Mouse (Mus musculus) stomach, postnatal 0 days (tissue): ENCODE measurements at regions not wholly inside any gene's neighbourhood (a gene's known extent, or its start where the extent isn't known, plus 50 kb on each side); places are given as distances from the start of the nearest gene placed in this dataset.

Experiments used
- CTCF ChIP-seq: IDR thresholded peaks from 2 replicates; pipeline ENCODE4 v1.5.1; 2016; ENCODE audit warnings: antibody characterized with exemption, low read depth, mild to moderate bottlenecking, moderate library complexity
- EP300 ChIP-seq: optimal IDR thresholded peaks from 2 replicates; pipeline ENCODE3; 2016; ENCODE audit warnings: antibody characterized with exemption

GRCm38 (mm10) chr14:24794359-24794845, 307.5 kb downstream of the Rps24 start:
- TF ChIP-seq EP300 (no peak), CTCF (no peak)
